Mouse (Mus musculus) embryo, embryonic 11 days (tissue): Measurements from ENCODE around the gene Cfap69.
"Not testable (repeated sequence)": the region's sequence is repeated elsewhere in the genome, so short reads cannot be mapped to it uniquely, and the experiment has no call there.

Experiments used
- DNase-seq: peaks from one replicate; pipeline ENCODE4 v3.0.0-alpha.2; 2015

The Cfap69 gene

DNA sequence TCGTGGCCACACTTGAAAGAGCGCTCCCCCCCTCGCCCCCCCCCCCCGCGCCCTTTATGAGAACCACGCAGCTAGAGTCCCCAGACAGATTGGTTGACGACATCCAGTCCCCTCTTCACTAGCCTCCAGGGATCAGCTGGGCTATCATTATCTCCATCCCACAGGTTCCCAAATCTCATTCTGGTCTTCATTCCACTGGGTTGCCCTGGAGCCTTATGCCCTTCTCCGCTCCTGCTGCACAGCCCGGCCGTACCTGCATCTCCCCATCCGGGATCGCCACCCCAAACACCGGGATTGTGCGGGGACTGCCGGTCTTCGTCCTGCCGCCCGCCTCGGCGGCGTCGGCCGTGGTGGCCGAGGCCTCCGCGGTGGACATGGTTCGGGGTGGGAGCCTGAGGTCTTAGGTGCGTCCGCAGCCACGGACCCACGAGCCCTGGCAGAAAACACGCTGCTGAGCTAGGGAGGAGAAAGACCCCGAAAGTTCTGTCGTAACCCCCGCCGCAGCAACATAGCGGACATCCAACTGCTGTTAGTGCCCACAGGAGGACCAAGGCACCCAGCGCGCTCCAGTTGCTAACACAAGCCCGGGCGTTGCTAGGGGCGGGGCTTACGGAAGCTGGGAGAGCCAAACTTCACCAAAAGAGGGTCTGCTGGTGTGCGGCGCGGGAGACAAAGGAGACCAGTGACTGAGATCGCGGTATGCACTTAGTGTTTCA is at the start of gene Cfap69:
Cfap69 (minus strand) TSS at position 585 of the 716 bp plus-strand sequence.
- peak; percentile 94 for DNase-seq

DNA sequence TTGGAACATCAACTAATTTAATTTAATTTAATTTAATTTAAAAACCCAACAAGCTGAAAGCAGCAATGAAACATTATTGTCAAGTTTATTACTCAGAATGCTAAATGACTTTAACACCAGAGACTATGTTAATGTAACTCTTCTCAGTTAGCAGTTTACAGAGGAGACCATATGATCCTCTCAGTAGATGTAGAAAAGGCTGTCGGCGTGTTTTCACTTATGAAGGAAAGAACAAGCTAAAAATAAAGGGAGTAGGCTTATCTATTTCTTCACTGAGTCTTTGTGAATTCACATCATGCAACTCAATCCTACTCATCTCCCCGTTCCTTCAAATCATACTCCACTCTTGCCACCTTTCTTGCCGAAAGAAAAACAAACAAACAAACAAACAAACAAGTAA is 47.0 kb upstream of the Cfap69 start:
- no peak for DNase-seq

GRCm38 (mm10) chr5:5707341-5708278 is 43.6 kb upstream of the Cfap69 start:
- DNase-seq, result no peak

DNA sequence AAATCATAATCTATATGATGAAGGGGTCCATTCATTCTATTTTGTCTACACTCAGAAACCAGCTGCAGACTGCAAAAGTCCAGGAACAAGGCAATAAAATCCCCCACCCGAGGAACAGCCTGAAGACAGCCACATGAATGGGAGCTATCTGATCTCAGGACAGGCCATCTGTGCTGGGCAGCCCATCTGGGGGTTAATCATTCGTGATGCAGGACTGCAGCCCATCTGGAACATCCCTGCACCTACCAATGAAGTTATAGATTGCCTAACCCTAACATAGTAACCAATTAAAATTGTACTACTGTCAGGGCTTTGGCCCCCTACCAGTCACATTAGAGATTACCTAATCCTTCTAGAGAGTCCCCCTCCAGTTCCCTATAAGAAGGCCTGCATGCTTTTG is 41.0 kb upstream of the Cfap69 start:
- no peak for DNase-seq

DNA sequence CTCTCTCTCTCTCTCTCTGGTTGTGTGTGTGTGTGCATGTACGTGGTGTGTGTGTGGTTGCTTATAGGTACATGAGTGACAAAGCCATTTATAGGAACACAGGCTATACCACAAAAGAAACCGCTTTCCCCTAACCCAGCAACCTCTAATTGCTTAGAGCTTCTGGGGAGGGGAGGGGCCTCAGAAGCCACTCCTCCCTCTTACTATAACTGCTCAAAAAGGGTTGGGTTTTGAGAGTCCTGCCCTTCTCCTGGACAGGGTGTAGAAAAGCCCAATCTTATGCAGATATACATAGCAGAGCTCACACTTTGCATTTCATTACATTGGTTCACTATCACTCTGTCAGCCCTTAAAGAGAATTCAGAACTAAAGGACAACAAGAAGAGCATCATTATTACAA is 36.3 kb upstream of the Cfap69 start:
- no peak for DNase-seq

GRCm38 (mm10) chr5:5698830-5699229 is 34.8 kb upstream of the Cfap69 start:
- no peak for DNase-seq

- DNase-seq, result no peak
Observed at GRCm38 (mm10) chr5:5695401-5695942, 31.4 kb upstream of the Cfap69 start.

DNA sequence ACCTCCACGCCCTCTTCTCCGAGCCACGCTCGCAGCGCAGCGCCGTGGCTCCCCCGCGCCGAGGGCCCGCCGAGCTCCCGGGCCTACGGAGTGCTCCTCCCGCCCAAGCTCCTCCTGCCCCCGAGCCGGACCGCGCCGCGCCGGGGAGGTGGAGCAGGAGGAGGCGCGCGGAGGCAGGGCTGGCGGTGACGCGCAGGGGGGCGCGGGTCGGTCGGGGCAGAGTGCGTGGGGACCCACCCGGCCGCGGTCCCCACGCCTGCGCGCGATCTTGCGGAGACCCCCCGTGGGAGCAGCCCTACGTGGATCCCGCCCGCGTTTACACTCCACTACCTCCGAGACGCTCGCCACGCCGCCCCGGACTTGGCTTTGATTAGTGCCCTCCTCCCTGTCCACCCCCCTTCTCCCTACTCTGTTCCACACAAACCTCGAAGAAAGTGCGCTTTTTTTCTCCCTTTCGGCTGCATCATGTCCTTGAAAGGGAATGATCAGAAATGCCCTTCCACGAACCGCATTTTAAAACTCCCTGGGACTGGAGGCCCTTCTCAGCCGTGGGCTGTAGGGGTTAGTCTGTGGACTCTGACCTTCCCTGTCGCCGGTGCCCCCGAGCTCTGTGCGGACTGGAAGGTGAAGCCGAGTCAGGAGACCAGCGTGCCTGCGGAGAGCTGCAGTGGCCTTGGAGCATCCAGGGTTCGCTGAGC is 30.1 kb upstream of the Cfap69 start, which contains the start of gene Steap2:
Steap2 (minus strand) TSS at position 623 of the 698 bp plus-strand sequence.
- peak; percentile 82 for DNase-seq

DNA sequence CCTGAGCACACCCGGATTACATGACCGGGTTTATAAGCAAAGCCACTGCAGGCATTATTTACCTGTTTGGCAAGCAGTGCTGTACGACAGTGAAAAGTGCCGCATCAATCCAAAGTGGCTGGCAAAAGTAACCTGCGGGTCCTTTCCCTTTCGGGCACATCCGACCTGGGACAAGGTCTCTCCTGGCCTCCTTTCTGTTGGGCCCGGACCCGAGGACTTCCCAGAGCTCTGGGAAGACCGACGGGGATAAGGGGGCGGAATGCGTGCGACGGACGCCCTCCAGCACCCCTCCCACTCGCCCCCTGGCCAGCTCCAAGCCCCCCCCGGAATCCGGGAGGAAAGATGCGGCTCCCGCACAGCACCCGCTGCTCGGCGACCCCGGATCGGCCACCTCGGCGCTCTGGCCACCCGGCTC is 29.5 kb upstream of the Cfap69 start:
- DNase-seq, result peak; percentile 54

- no peak for DNase-seq
Observed at GRCm38 (mm10) chr5:5692167-5692738, 28.2 kb upstream of the Cfap69 start.

DNA sequence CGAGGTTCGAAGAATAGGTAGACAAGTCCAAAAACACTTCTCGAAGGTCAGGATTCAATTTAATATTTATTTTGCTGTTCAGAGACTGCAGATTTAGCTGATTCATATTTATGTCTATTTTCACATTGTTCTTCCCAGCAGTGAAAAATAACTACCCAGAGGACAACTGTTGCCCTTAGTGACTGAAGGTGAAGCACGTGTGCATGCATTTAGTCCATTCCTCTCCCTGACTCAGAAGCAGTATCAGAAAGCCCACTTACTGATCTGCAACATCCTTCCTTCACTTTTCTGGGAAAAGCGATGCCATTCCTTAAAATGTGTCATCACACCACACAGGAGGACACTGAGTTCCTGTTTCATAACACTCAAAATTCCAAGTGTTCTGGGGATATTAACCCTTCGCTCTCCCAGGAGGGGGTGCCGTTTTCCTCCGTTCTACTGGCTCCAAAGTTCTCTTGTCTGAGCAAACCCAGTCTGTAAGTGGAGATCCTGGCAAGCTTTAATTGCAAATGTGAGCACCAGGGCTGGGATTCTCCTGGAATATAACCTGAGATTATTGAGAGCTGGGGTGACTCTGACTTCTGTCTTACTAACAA is 25.0 kb upstream of the Cfap69 start:
- no peak for DNase-seq

- DNase-seq, result no peak
Observed at GRCm38 (mm10) chr5:5688228-5688627, 24.2 kb upstream of the Cfap69 start.

DNA sequence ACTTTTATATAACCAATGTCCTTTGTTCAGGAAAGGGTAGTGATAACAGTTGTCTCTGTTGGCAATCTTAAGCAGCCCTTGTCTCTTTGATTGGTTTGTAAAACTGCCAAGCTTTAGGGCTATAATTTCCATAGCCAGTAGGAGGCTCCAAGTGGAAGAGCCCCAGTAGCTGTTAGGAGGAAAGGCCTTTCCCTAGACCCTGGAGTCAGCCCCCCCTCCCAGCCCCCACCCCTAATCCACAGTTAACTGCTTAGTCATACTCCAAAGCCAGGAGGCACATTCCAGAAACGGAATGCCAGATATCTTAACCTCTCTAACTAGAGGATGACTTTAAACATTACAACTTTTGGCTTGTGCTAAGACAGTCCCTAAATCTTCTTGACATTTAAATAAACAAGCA is 22.9 kb upstream of the Cfap69 start:
- DNase-seq, result peak; percentile 29

- not testable (repeated sequence) for DNase-seq
Observed at GRCm38 (mm10) chr5:5684946-5685345, 20.9 kb upstream of the Cfap69 start.

GRCm38 (mm10) chr5:5683292-5683691 is 19.3 kb upstream of the Cfap69 start:
- DNase-seq, result no peak

GRCm38 (mm10) chr5:5679459-5679858 is 15.4 kb upstream of the Cfap69 start:
- DNase-seq, result no peak

GRCm38 (mm10) chr5:5676082-5676481 is 12.0 kb upstream of the Cfap69 start:
- DNase-seq, result no peak

GRCm38 (mm10) chr5:5668920-5669319 is 4.9 kb upstream of the Cfap69 start:
- DNase-seq, result no peak

GRCm38 (mm10) chr5:5664371-5664926 is 410 bp upstream of the Cfap69 start:
- DNase-seq, result no peak

GRCm38 (mm10) chr5:5663057-5663456 is 982 bp downstream of the Cfap69 start:
- DNase-seq, result no peak

DNA sequence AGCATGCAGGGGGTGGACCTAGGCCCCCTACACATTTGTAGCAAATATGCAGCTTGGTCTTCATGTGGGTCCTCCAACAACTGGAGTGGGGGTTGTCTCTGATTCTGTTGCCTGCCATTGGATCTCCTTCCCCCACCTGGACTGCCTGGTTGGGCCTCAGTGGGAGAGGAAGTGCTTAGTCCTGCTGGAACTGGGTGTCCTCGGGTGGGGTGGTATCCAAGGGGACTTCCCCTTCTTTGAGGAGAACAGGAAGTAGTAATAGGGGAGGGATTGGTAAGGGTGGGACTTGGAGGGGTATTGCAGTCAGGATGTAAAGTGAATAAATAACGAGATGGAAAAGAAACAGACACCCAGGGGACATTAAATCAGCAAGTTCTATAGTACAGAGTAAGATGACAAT is 5.4 kb downstream of the Cfap69 start:
- no peak for DNase-seq

DNA sequence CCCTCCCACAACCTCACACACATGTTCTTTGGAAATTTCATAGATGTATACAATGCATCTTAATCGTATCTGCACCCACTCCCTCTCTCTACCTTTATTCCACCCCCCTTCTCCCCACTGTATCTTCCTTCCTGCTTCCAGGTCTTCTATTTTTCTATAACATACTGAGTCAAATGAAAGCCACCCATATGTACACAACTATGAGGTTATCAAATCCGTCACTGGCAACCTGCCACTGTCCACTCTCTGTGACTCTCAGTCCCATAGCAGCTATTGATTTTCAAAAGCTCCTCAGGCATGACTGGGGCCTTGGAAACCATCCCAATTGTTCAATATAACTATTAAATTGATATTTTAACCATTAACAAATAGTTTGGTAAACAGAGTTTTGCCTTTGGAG is 6.1 kb downstream of the Cfap69 start:
- no peak for DNase-seq
